Mouse (Mus musculus) midbrain, postnatal 0 days (tissue): ENCODE measurements around the gene Tspan32. TPM values are rescaled to one million over a fixed set of nuclear protein-coding genes. Genes with fewer than 3 reads are reported as not detected.

Experiments
- ATAC-seq: fragments of 200-750 bp; cut with Nextera tagmentation; 2 replicates; pipeline ENCODE4 v1.8.0; 2017; ENCODE audit warnings: moderate number of reproducible peaks, mild to moderate bottlenecking, moderate TSS enrichment, moderate library complexity; ENCODE audit not compliant: low FRiP score
- DNase-seq: peaks from one replicate; pipeline ENCODE4 v3.0.0-alpha.2; 2015; ENCODE audit warnings: low spot score
- H3K27ac ChIP-seq: fragments of 300-500 bp; sonication (generic); 2 replicates; pipeline ENCODE4 v1.5.1; 2014; ENCODE audit warnings: low read depth, mild to moderate bottlenecking, low read length, mixed read lengths
- H3K27me3 ChIP-seq: fragments of 300-500 bp; sonication (generic); 2 replicates; pipeline ENCODE4 v1.6.1; 2014; ENCODE audit warnings: low read length, control low read depth, mixed read lengths; ENCODE audit not compliant: insufficient read depth
- H3K36me3 ChIP-seq: fragments of 300-500 bp; sonication (generic); 2 replicates; pipeline ENCODE4 v1.6.1; 2014; ENCODE audit warnings: low read length, control low read depth, mixed read lengths; ENCODE audit not compliant: insufficient read depth
- H3K4me1 ChIP-seq: fragments of 300-500 bp; sonication (generic); 2 replicates; pipeline ENCODE4 v1.6.1; 2014; ENCODE audit warnings: mild to moderate bottlenecking, control low read depth, antibody characterized with exemption, low read length, mixed read lengths; ENCODE audit not compliant: insufficient read depth
- H3K4me2 ChIP-seq: fragments of 300-500 bp; sonication (generic); 2 replicates; pipeline ENCODE4 v1.6.1; 2014; ENCODE audit warnings: low read depth, mild to moderate bottlenecking, low read length, mixed read lengths; ENCODE audit not compliant: poor library complexity, severe bottlenecking
- H3K4me3 ChIP-seq: fragments of 300-500 bp; sonication (generic); 2 replicates; pipeline ENCODE4 v1.5.1; 2014; ENCODE audit warnings: low read depth, mild to moderate bottlenecking, low read length, moderate library complexity
- H3K9ac ChIP-seq: fragments of 300-500 bp; sonication (generic); replicated peaks from 2 replicates; pipeline ENCODE4 v1.6.1; 2014; ENCODE audit warnings: mild to moderate bottlenecking, low read length, moderate library complexity, mixed read lengths; ENCODE audit not compliant: poor library complexity, severe bottlenecking
- H3K9me3 ChIP-seq: fragments of 300-500 bp; sonication (generic); 2 replicates; pipeline ENCODE4 v1.6.1; 2016; ENCODE audit warnings: low read length, control low read depth
- CTCF ChIP-seq: IDR thresholded peaks from 2 replicates; pipeline ENCODE4 v1.5.1; 2016; ENCODE audit warnings: antibody characterized with exemption, mild to moderate bottlenecking
- WGBS: fragments of 180-500 bp; shearing (Covaris S2); extraction: QIAGEN DNeasy Blood & Tissue Kit; methylation state at CpG from one replicate; pipeline ENCODE4 v1.1.7; 2014; 5-methylcytosine and 5-hydroxymethylcytosine counted together
- polyA plus RNA-seq: library from polyadenylated mRNA; unstranded; fragments of >200 nt; fragmentation: Nextera tagmentation; extraction: Ambion mirVana; gene quantifications from 2 replicates; pipeline ENCODE4 v1.2.1, GENCODE M21; 2015
- total RNA-seq: library from RNA; depleted of rRNA; stranded (reverse); fragments of >200 nt; gene quantifications from 2 replicates; pipeline ENCODE4 v1.2.3, GENCODE M21; 2014

Gene Tspan32
- total and polyA plus RNA-seq, 2 experiments from 2014 or later, result 0.37 to 0.38 TPM

DNA sequence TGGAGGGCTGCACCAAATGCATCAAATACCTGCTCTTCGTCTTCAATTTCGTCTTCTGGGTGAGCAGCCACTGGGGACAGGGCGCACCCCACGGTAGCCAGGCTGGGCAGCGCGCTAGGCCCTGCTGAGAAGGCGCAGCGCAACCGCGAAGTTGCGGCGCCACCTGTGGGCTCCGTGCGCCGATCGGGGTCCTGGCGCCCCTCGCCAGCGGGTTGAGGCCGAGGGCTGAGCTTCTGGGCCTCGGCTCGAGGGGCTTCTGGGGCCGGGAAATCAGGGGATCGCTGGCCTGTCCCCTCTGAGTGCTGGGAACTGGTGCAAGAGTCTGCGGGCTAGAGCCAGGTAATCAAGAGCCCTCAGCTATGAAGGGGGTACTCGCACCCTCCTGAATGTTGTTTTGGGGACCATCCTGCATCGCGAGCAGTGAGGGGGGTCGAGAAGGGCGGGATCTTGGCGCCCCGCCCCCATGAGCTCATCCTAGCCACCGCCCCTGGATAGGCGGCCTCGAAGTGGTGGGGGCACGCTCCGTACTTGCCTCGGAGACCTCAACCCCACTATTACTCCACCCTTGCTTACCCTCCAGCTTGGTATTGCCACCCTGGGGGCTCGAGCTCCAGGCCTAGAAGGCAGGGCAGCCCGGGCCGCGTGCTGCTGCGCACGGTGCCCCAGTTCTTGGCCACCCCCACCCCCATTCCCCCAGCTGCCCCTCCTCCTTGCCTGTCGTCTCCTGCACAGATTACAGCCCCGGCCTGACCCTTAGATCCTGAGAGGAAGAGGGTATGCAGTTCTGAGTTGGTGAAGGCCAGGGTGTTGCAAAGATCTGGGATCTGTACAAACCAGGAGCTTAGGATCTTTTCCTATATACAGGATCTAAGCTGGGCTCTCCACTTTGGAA lies 48.4 kb downstream of the Tspan32 start:
- peak; percentile 79 for DNase-seq
- H3K36me3 ChIP-seq, result no peaks in the 10 kb centered on the region
- H3K9me3 ChIP-seq, result no peaks in the 10 kb centered on the region
- H3K27me3 ChIP-seq, result no peaks in the 10 kb centered on the region
- WGBS, result under 1% methylated on average over 44 of the region's 46 CpGs
- peak overlapping the region; percentile 88 for H3K27ac ChIP-seq
- peak; percentile 84 for ATAC-seq
- peak overlapping the region; percentile 98 for H3K9ac ChIP-seq
- peak overlapping the region; percentile 91 for H3K4me3 ChIP-seq
- H3K4me2 ChIP-seq, result peak overlapping the region; percentile 82
- H3K4me1 ChIP-seq, result peaks cover 28% of the 10 kb centered on the region
- TF ChIP-seq CTCF, result peak; percentile 58

DNA sequence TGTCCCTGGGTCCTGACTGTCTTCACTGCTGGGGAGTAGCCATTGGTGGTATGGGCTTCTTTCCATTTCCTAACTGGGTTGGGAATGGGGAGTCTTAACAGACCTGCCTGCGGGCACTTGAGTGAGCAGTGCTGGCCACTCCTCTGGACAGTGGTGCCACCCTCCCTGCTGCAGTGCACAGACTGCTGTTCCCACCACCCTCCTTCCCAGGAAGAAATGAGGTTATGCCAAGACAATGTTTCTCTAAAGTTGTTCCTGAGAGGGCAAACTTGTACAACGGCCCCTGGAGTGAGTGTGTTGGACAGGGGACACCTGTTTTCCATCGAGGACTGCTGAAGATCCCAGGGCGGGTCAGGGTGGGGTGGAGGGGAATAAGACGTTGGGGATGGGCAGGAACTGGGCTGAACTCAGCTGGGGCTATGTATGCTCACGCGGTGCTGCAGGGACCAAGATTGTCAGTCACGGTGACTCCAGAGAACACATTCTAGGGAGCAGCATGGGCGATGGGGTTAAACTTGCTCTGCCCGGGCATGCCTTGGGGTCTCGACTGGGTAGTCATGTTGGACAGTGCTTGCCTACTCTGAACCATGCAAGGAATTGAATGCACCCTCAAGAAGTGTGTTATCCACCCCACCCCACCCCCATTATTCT lies 49.2 kb downstream of the Tspan32 start:
- Histone ChIP-seq H3K4me3 (peak overlapping the region; percentile 91), H3K36me3 (no peaks in the 10 kb centered on the region), H3K9ac (peak overlapping the region; percentile 98), H3K27me3 (no peaks in the 10 kb centered on the region), H3K4me2 (peak overlapping the region; percentile 82), H3K27ac (peak overlapping the region; percentile 88), H3K4me1 (peaks cover 30% of the 10 kb centered on the region), H3K9me3 (no peaks in the 10 kb centered on the region)
- TF ChIP-seq CTCF, result no peak
- ATAC-seq (no peak), DNase-seq (no peak)
- WGBS, result 50% methylated on average over 11 of the region's 11 CpGs

DNA sequence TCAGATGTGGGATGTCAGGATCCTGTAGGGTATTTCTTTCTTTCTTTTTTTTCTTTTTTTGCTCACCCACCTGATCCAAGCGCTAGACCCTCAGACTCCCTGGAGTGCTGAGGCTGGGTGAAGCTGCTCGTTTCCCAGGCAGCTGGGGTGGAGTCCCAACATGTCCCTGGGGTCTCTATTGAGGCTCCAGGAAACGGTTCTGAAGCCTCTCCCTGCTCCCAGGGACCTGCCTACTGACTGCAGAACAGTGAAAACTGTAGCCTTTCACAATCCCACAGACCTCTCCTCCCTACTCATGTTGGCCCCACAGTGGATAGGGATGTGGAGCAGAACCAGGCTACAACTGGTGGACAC lies 49.7 kb downstream of the Tspan32 start:
- H3K27ac ChIP-seq, result peak overlapping the region; percentile 8; the same call in 1 of the 2 replicates
- H3K4me2 ChIP-seq, result peak overlapping the region; percentile 82
- H3K9ac ChIP-seq, result peak overlapping the region; percentile 20
- peak overlapping the region; percentile 91 for H3K4me3 ChIP-seq
- no peak for TF ChIP-seq CTCF
- peaks cover 30% of the 10 kb centered on the region for H3K4me1 ChIP-seq
- ATAC-seq (no peak), DNase-seq (no peak)
- H3K27me3 ChIP-seq, result no peaks in the 10 kb centered on the region
- no peaks in the 10 kb centered on the region for H3K9me3 ChIP-seq
- no peaks in the 10 kb centered on the region for H3K36me3 ChIP-seq
- WGBS, result 32% methylated on average over 3 of the region's 3 CpGs

DNA sequence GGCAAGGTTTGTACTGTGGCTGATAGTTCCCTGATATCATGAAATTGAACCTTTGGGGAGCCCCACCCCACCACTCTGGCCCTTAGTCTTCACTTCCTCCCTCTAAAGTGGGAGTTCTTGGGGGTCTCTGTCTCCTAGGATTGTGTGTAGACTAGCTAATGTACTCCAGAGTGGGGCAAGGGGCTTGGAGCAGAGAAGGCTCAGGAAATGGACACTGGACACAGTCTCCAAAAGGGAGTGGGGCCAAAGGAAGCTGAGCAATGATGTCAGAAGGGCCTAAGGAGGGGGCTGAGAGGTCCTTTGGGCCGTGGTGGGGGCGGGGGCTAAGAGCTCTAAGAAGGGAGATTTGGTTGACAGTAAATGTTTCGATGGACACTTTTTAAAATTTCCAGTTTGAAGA lies 50.2 kb downstream of the Tspan32 start:
- no peak for TF ChIP-seq CTCF
- Histone ChIP-seq H3K4me3 (peak overlapping the region; percentile 91; the same call in 1 of the 2 replicates), H3K36me3 (no peaks in the 10 kb centered on the region), H3K27ac (peak overlapping the region; percentile 8; the same call in 1 of the 2 replicates), H3K4me2 (peak overlapping the region; percentile 82), H3K9ac (peak overlapping the region; percentile 20), H3K27me3 (no peaks in the 10 kb centered on the region), H3K4me1 (peaks cover 30% of the 10 kb centered on the region), H3K9me3 (no peaks in the 10 kb centered on the region)
- no peak for ATAC-seq
- DNase-seq, result no peak
- 80% methylated on average over 3 of the region's 3 CpGs for WGBS

DNA sequence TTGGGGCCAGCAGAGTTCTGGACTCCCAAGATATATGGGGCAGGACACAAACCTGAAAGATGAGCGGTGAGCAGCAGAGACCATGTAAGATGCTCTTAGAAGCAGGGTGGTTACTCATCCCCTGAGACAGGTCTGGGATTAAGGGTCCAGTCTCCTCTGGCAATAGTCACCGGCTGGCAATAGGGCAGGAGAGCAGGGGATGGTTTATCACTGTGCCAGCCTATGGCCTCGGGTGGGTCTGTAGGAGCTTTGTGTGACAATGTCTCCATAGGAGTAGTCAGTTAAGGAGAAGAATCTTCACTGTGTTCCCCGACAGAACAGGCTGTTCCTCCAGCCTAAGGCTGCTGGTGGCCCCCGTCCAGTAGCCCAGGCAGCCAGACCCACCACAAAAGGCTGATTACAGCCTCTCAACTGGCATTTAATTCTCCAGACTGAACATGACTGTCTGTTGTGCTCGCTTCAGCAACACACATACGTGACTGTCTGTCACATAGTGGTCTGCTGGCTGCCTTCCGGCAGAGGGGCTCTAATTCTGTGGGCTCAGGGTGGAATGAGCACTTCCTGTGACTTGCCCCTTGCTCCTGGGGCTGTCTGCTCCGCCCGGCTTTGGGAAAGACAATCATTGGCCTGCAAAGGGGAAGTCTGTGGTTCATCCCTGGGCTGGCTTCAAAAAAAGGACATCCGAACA lies 50.8 kb downstream of the Tspan32 start:
- Histone ChIP-seq H3K27ac (peak overlapping the region; percentile 8; the same call in 1 of the 2 replicates), H3K4me2 (peak overlapping the region; percentile 82), H3K4me1 (peaks cover 30% of the 10 kb centered on the region), H3K9ac (peak overlapping the region; percentile 20; the same call in 1 of the 2 replicates), H3K36me3 (no peaks in the 10 kb centered on the region), H3K4me3 (peak overlapping the region; percentile 91; the same call in 1 of the 2 replicates), H3K27me3 (no peaks in the 10 kb centered on the region), H3K9me3 (no peaks in the 10 kb centered on the region)
- DNase-seq (peak; percentile 53), ATAC-seq (no peak; the same call in 1 of the 2 replicates)
- 72% methylated on average over 11 of the region's 11 CpGs for WGBS
- no peak for TF ChIP-seq CTCF
